Mouse (Mus musculus): ENCODE measurements around the gene Pip5k1b. TPM values are rescaled to one million over a fixed set of nuclear protein-coding genes. Genes with fewer than 3 reads are reported as not detected.
"Not testable (repeated sequence)": the region's sequence is repeated elsewhere in the genome, so short reads cannot be mapped to it uniquely, and the experiment has no call there.

Pip5k1b gene
- polyA plus RNA-seq, 1 experiment from 2014 or later, result 2.5 TPM

DNA sequence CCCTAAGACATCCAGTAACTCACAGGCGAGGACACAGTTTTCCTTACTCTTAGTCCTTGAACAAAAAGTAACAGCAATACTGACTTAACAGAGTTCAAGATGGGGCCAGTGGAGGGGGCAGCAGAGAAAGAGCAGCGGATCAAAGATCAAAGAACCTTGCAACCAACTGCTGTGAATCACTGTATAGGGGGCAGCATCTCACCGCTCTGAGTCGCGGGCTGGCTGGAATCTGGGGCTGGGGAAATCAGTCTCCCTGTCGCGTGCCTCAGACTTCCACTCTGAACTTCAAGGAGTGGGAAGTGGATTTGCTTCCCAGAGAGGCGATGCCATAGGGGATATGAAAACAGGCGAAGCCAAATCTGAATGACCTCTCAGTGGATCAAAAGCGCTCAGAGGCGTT, 1.8 kb upstream of the Pip5k1b start:
- Histone ChIP-seq H3K4me3 (ENCODE audit: low read depth, low read length) (no peak overlapping the region), H3K4me2 (replicated peaks; ENCODE audit: low read depth, low read length) (peak overlapping the region; percentile 84), H3K9me3 (ENCODE audit: control insufficient read depth, low read depth, low read length) (no peaks in the 10 kb centered on the region), H3K4me1 (ENCODE audit: control insufficient read depth, insufficient read depth, low read length) (peaks cover 15% of the 10 kb centered on the region), H3K36me3 (ENCODE audit: control insufficient read depth, insufficient read depth, low read length) (no peaks in the 10 kb centered on the region), H3K27me3 (ENCODE audit: control insufficient read depth, insufficient read depth, low read length) (0 out of 2 replicates have a peak, but pooled peaks cover 4% of the 10 kb centered on the region), H3K9ac (replicated peaks; ENCODE audit: low read depth, low read length) (no peak overlapping the region), H3K27ac (ENCODE audit: low read length) (no peak overlapping the region)
- no peak for ATAC-seq (ENCODE audit: insufficient number of reproducible peaks, insufficient read depth, low FRiP score, low read depth)
- 2% methylated on average over 11 of the region's 11 CpGs for WGBS

DNA sequence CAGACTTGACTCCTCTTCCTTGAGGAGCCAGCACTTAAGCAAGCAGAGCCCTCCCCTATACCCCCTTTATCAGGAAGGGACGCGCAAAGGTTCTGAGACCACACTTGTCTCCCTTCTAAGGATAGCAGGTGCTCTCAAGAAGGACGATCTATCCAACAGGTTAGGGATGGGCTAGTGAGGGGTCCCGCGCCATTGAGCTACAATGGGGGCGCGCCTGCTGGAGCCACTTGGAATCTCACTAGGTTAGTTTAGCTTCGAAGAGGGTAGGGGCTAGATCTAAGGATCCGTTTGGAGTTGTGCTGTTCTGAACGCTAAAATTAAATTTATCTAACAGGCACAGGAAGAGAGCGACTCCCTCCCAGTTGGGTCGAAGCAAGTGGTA, 904 bp upstream of the Pip5k1b start:
- ATAC-seq (ENCODE audit: insufficient number of reproducible peaks, insufficient read depth, low FRiP score, low read depth), result no peak
- peaks cover 15% of the 10 kb centered on the region for H3K4me1 ChIP-seq (ENCODE audit: control insufficient read depth, insufficient read depth, low read length)
- peak overlapping the region; percentile 84 for H3K4me2 ChIP-seq (replicated peaks; ENCODE audit: low read depth, low read length)
- H3K4me3 ChIP-seq (ENCODE audit: low read depth, low read length), result peak overlapping the region; percentile 62
- WGBS, result 2% methylated on average over 12 of the region's 12 CpGs
- H3K36me3 ChIP-seq (ENCODE audit: control insufficient read depth, insufficient read depth, low read length), result no peaks in the 10 kb centered on the region
- H3K9ac ChIP-seq (replicated peaks; ENCODE audit: low read depth, low read length), result 0 out of 2 replicates have a peak overlapping the region, but pooled peaks have one; percentile 34
- 0 out of 2 replicates have a peak, but pooled peaks cover 4% of the 10 kb centered on the region for H3K27me3 ChIP-seq (ENCODE audit: control insufficient read depth, insufficient read depth, low read length)
- H3K9me3 ChIP-seq (ENCODE audit: control insufficient read depth, low read depth, low read length), result no peaks in the 10 kb centered on the region
- no peak overlapping the region for H3K27ac ChIP-seq (ENCODE audit: low read length)

GRCm38 (mm10) chr19:24555904-24556584, 372 bp upstream of the Pip5k1b start:
- H3K4me2 ChIP-seq (replicated peaks; ENCODE audit: low read depth, low read length), result peak overlapping the region; percentile 84
- no peaks in the 10 kb centered on the region for H3K9me3 ChIP-seq (ENCODE audit: control insufficient read depth, low read depth, low read length)
- WGBS, result under 1% methylated on average over 41 of the region's 74 CpGs
- H3K36me3 ChIP-seq (ENCODE audit: control insufficient read depth, insufficient read depth, low read length), result no peaks in the 10 kb centered on the region
- peak overlapping the region; percentile 62 for H3K4me3 ChIP-seq (ENCODE audit: low read depth, low read length)
- no peak overlapping the region; the same call in 1 of the 2 replicates for H3K27ac ChIP-seq (ENCODE audit: low read length)
- peak overlapping the region; percentile 34; the same call in 1 of the 2 replicates for H3K9ac ChIP-seq (replicated peaks; ENCODE audit: low read depth, low read length)
- peaks cover 15% of the 10 kb centered on the region for H3K4me1 ChIP-seq (ENCODE audit: control insufficient read depth, insufficient read depth, low read length)
- ATAC-seq (ENCODE audit: insufficient number of reproducible peaks, insufficient read depth, low FRiP score, low read depth), result peak; percentile 84
- H3K27me3 ChIP-seq (ENCODE audit: control insufficient read depth, insufficient read depth, low read length), result 0 out of 2 replicates have a peak, but pooled peaks cover 4% of the 10 kb centered on the region

- Histone ChIP-seq H3K9ac (replicated peaks; ENCODE audit: low read depth, low read length) (0 out of 2 replicates have a peak overlapping the region, but pooled peaks have one; percentile 34), H3K4me1 (ENCODE audit: control insufficient read depth, insufficient read depth, low read length) (peaks cover 15% of the 10 kb centered on the region), H3K27ac (ENCODE audit: low read length) (no peak overlapping the region), H3K9me3 (ENCODE audit: control insufficient read depth, low read depth, low read length) (no peaks in the 10 kb centered on the region), H3K4me2 (replicated peaks; ENCODE audit: low read depth, low read length) (peak overlapping the region; percentile 84), H3K27me3 (ENCODE audit: control insufficient read depth, insufficient read depth, low read length) (0 out of 2 replicates have a peak, but pooled peaks cover 4% of the 10 kb centered on the region), H3K36me3 (ENCODE audit: control insufficient read depth, insufficient read depth, low read length) (no peaks in the 10 kb centered on the region), H3K4me3 (ENCODE audit: low read depth, low read length) (peak overlapping the region; percentile 62)
- WGBS, result 1% methylated on average over 19 of the region's 19 CpGs
- 0 out of 2 replicates have a peak, but pooled peaks have one; percentile 29 for ATAC-seq (ENCODE audit: insufficient number of reproducible peaks, insufficient read depth, low FRiP score, low read depth)
Observed at GRCm38 (mm10) chr19:24554911-24555465, 684 bp downstream of the Pip5k1b start.

- H3K36me3 ChIP-seq (ENCODE audit: control insufficient read depth, insufficient read depth, low read length), result no peaks in the 10 kb centered on the region
- ATAC-seq (ENCODE audit: insufficient number of reproducible peaks, insufficient read depth, low FRiP score, low read depth), result no peak
- no peak overlapping the region for H3K27ac ChIP-seq (ENCODE audit: low read length)
- H3K4me1 ChIP-seq (ENCODE audit: control insufficient read depth, insufficient read depth, low read length), result peaks cover 15% of the 10 kb centered on the region
- 31% methylated on average over 4 of the region's 4 CpGs for WGBS
- H3K4me2 ChIP-seq (replicated peaks; ENCODE audit: low read depth, low read length), result peak overlapping the region; percentile 84; the same call in 1 of the 2 replicates
- H3K9ac ChIP-seq (replicated peaks; ENCODE audit: low read depth, low read length), result no peak overlapping the region
- peak overlapping the region; percentile 62; the same call in 1 of the 2 replicates for H3K4me3 ChIP-seq (ENCODE audit: low read depth, low read length)
- 0 out of 2 replicates have a peak, but pooled peaks cover 4% of the 10 kb centered on the region for H3K27me3 ChIP-seq (ENCODE audit: control insufficient read depth, insufficient read depth, low read length)
- no peaks in the 10 kb centered on the region for H3K9me3 ChIP-seq (ENCODE audit: control insufficient read depth, low read depth, low read length)
Observed at GRCm38 (mm10) chr19:24554425-24554824, 1.2 kb downstream of the Pip5k1b start.

- WGBS, result 67% methylated on average over 12 of the region's 12 CpGs
- no peak for ATAC-seq (ENCODE audit: insufficient number of reproducible peaks, insufficient read depth, low FRiP score, low read depth)
- H3K27ac ChIP-seq (ENCODE audit: low read length), result no peak overlapping the region
- H3K4me1 ChIP-seq (ENCODE audit: control insufficient read depth, insufficient read depth, low read length), result peaks cover 15% of the 10 kb centered on the region
- no peak overlapping the region for H3K4me2 ChIP-seq (replicated peaks; ENCODE audit: low read depth, low read length)
- no peaks in the 10 kb centered on the region for H3K9me3 ChIP-seq (ENCODE audit: control insufficient read depth, low read depth, low read length)
- no peak overlapping the region for H3K4me3 ChIP-seq (ENCODE audit: low read depth, low read length)
- 0 out of 2 replicates have a peak, but pooled peaks cover 4% of the 10 kb centered on the region for H3K27me3 ChIP-seq (ENCODE audit: control insufficient read depth, insufficient read depth, low read length)
- H3K9ac ChIP-seq (replicated peaks; ENCODE audit: low read depth, low read length), result no peak overlapping the region
- H3K36me3 ChIP-seq (ENCODE audit: control insufficient read depth, insufficient read depth, low read length), result no peaks in the 10 kb centered on the region
Observed at GRCm38 (mm10) chr19:24553291-24554075, 2.2 kb downstream of the Pip5k1b start.

DNA sequence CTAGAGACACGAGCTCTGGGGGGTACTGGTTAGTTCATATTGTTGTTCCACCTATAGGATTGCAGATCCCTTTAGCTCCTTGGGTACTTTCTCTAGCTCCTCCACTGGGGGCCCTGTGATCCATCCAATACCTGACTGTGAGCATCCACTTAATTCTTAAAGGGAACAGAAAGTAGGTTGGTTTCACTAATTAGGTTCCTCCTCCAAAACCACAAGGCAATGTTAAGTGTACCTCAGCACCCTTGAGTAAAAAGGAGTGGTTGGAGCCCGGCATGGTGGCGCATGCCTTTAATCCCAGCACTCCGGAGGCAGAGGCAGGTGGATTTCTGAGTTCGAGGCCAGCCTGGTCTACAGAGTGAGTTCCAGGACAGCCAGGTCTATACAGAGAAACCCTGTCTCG, 3.0 kb downstream of the Pip5k1b start:
- H3K27ac ChIP-seq (ENCODE audit: low read length), result not testable (repeated sequence)
- WGBS, result 91% methylated on average over 6 of the region's 6 CpGs
- H3K4me1 ChIP-seq (ENCODE audit: control insufficient read depth, insufficient read depth, low read length), result peaks cover 13% of the 10 kb centered on the region

More for the DNA sequence above, 3.0 kb downstream of the Pip5k1b start:
- not testable (repeated sequence) for H3K9me3 ChIP-seq (ENCODE audit: control insufficient read depth, low read depth, low read length); H3K4me3 ChIP-seq (ENCODE audit: low read depth, low read length); ATAC-seq (ENCODE audit: insufficient number of reproducible peaks, insufficient read depth, low FRiP score, low read depth); H3K36me3 ChIP-seq (ENCODE audit: control insufficient read depth, insufficient read depth, low read length); H3K9ac ChIP-seq (replicated peaks; ENCODE audit: low read depth, low read length); H3K4me2 ChIP-seq (replicated peaks; ENCODE audit: low read depth, low read length); H3K27me3 ChIP-seq (ENCODE audit: control insufficient read depth, insufficient read depth, low read length)
